Mouse (Mus musculus) testis, adult 2 months (tissue): ENCODE measurements at regions not wholly inside any gene's neighbourhood (a gene's known extent, or its start where the extent isn't known, plus 50 kb on each side); places are given as distances from the start of the nearest gene placed in this dataset.

Experiments used
- H3K27ac ChIP-seq: fragments of 200-500 bp; 2 replicates; pipeline ENCODE4 v1.5.1; 2012; ENCODE audit warnings: low read depth, low read length; ENCODE audit not compliant: control insufficient read depth, insufficient read depth
- H3K27me3 ChIP-seq: fragments of 200-500 bp; 2 replicates; pipeline ENCODE4 v1.6.1; 2012; ENCODE audit warnings: mild to moderate bottlenecking, low read length, moderate library complexity; ENCODE audit not compliant: control insufficient read depth, insufficient read depth
- H3K36me3 ChIP-seq: fragments of 200-500 bp; 2 replicates; pipeline ENCODE4 v1.6.1; 2012; ENCODE audit warnings: mild to moderate bottlenecking, low read length; ENCODE audit not compliant: control insufficient read depth, insufficient read depth
- H3K4me1 ChIP-seq: fragments of 200-500 bp; 2 replicates; pipeline ENCODE4 v1.6.1; 2012; ENCODE audit warnings: low read length; ENCODE audit not compliant: control insufficient read depth, insufficient read depth
- H3K4me3 ChIP-seq: fragments of 200-500 bp; 2 replicates; pipeline ENCODE4 v1.5.1; 2012; ENCODE audit warnings: low read depth, mild to moderate bottlenecking, low read length, moderate library complexity, mixed read lengths; ENCODE audit not compliant: control insufficient read depth
- CTCF ChIP-seq: fragments of 200-500 bp; IDR thresholded peaks from 2 replicates; pipeline ENCODE4 v1.5.1; 2012; ENCODE audit warnings: low read depth, mild to moderate bottlenecking, inconsistent platforms, low read length, moderate library complexity; ENCODE audit not compliant: control insufficient read depth, insufficient read depth, insufficient replicate concordance
- POLR2A ChIP-seq: fragments of 200-500 bp; IDR thresholded peaks from 2 replicates; pipeline ENCODE4 v1.6.1; 2012; ENCODE audit warnings: low read depth, mild to moderate bottlenecking, inconsistent platforms, low read length, moderate library complexity; ENCODE audit not compliant: control insufficient read depth

DNA sequence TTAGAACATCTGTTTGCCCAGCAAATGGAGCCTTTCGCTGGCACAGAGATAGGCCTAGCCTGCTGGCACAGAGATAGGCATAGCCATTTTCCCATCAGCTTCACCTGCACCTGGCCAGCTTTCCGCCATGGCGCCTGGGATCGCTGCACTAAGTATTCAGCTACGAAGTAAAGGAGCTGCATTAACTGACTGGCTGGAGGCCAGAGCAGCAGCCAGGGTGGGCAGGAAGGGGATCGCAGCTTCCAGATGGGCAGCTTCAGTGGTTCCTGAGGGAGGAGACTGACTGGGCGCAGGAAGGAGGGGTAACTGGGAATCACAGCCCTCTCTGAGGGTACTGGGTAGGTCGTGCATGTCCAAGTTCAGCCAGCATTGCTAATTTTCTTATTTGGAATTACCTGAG lies 376.2 kb downstream of the Rps24 start:
- TF ChIP-seq POLR2A (no peak), CTCF (no peak)
- Histone ChIP-seq H3K36me3 (no peaks in the 10 kb centered on the region), H3K27me3 (no peaks in the 10 kb centered on the region), H3K4me1 (no peaks in the 10 kb centered on the region), H3K27ac (no peak overlapping the region), H3K4me3 (no peak overlapping the region)

DNA sequence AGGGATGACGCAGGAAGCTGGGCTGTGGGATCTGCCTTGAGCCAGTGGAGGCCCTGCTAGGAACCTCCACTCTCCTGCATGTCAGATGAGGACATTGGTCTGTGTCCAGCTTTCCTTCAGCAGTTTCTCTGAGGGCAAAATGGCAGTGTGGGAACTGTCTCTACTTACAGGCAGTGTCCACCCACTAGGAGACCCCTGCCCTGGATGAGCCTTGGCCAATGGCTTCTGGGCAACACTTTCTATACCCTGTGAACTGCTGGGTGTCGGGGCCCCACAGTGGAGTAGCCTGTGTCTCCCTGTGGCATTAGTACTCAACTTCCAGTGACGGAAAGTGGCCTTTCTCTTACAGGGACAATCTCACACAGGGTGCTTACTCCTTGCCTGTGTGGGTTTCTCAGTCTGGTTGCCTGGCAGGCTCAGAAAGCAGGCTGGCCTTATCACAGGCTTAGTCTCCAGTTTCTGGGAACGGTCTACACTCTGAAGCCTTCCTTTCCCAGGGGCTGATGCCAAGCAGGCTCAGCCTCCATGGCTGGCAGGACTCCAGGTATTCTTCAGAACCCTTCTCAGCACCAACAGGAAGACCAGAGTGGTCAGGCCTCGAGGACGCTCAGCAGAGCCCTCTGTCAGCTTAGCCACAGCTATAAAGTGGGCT lies 378.8 kb downstream of the Rps24 start:
- H3K4me3 ChIP-seq: no peak overlapping the region
- no peak overlapping the region for H3K27ac ChIP-seq
- H3K27me3 ChIP-seq: no peaks in the 10 kb centered on the region
- TF ChIP-seq CTCF (no peak), POLR2A (no peak)
- no peaks in the 10 kb centered on the region for H3K36me3 ChIP-seq
- H3K4me1 ChIP-seq: no peaks in the 10 kb centered on the region

DNA sequence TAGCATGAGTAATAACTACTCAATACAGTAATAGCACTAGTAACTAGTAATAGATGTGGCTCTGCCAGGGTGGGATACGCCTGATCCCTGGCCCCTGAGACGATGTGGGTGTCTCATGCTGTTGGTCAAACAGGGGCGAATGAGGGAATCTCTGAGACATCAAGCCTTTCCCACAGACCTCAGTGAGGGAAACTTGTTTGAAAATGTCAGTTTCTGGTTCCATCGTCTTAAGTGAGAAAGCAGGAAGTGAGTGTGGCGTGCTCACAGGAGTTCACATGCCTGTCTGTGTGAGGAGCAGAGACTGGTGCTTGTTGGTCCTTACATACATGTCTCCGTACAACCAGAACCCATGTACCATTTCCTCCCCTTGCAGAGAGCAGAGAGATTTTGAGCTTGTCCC lies 380.9 kb downstream of the Rps24 start:
- H3K4me3 ChIP-seq: no peak overlapping the region
- TF ChIP-seq POLR2A (no peak), CTCF (no peak)
- H3K4me1 ChIP-seq: no peaks in the 10 kb centered on the region
- no peak overlapping the region for H3K27ac ChIP-seq
- no peaks in the 10 kb centered on the region for H3K36me3 ChIP-seq
- H3K27me3 ChIP-seq: no peaks in the 10 kb centered on the region

DNA sequence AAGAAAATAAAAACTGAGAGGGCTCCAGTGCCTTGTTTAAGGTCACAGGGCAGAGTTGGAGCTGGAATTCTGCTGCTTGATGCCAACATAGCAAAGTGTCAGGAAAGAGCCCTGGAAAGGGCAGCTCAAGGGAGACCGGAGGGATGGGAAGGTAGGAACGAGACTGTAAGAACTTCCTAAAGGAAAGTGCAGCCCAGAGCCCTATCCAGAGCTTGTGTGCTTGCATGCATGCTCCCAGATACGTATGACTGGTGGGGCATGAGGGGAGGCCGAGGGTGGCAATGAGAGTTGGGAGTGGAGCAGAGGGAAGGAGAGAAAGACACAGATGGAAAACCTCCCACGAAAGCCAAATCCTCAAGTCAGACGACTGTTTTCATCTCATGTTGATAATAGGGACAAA lies 381.8 kb downstream of the Rps24 start:
- Histone ChIP-seq H3K4me3 (no peak overlapping the region), H3K27ac (no peak overlapping the region), H3K36me3 (no peaks in the 10 kb centered on the region), H3K4me1 (no peaks in the 10 kb centered on the region), H3K27me3 (no peaks in the 10 kb centered on the region)
- TF ChIP-seq CTCF: no peak
- TF ChIP-seq POLR2A: no peak

DNA sequence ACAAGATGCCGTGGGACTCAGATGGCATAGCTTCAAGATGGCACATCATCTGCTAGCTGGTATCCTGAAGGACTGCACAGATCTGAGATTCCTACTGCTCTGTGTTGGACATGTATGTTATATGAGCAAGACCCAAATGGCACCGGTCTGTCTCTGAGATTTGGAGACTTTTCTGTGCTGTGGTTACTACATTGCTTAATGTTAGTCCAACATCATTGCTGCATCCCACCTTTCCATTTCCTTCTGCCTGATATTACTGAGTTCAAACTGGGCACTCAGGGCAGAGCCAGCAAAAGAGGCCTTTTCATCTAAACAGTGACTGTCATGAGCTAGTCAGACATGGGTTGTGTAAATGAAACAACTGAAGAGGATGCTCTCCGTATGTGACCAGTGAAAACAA lies 383.3 kb downstream of the Rps24 start:
- no peaks in the 10 kb centered on the region for H3K27me3 ChIP-seq
- no peak for TF ChIP-seq CTCF
- H3K36me3 ChIP-seq: no peaks in the 10 kb centered on the region
- H3K4me3 ChIP-seq: no peak overlapping the region
- no peak overlapping the region for H3K27ac ChIP-seq
- no peaks in the 10 kb centered on the region for H3K4me1 ChIP-seq

DNA sequence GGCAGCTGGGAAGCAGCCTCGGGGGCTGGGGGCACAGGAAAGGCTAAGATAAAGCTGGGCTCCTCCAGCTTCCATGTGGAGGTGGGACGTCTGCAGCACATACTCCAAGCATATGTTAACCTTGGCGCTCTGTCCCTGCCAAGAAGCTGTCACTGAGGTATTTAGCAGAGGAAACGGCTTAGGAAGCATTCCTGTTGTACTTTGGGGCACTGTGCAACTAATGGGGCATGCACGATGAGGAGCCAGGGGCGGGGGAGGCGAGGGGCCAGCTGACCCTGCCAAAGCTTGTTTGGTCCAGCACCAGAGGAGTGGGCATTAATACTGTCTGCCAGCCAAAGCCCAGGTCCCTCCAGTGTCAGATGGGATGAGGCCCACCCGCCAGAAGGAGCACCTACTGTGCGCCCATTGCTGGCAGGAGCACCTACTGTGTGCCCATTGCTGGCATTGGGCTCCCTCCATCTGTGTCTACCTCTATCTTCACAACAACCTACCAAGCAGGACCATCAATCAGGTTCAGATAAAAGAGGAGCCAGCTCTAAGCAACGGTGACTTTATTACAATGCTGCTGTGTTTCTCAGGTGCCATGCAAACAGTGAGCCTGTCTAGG lies 384.6 kb downstream of the Rps24 start:
- TF ChIP-seq POLR2A: no peak
- no peak for TF ChIP-seq CTCF

DNA sequence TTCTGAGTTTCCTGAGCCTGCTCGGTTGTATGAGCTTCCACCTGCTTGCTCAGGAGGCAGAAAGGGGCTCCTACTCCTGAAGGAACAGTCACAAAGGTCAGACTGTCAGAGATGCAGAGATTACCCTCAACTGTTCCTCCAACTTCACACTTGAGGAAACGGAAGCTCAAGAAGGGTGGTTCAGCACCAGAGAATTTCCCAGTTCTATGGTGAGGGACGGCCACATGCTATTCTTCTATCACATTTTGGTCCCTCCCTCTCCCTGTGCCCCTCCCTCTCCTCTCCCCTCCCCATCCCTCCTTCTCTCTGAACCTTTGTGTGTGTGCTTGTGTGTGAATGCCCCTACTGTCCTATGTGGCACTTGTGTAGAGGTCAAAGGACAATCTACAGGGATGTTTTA lies 386.0 kb downstream of the Rps24 start:
- H3K27ac ChIP-seq: no peak overlapping the region
- no peak overlapping the region for H3K4me3 ChIP-seq
- no peaks in the 10 kb centered on the region for H3K36me3 ChIP-seq
- H3K27me3 ChIP-seq: no peaks in the 10 kb centered on the region
- H3K4me1 ChIP-seq: no peaks in the 10 kb centered on the region
- TF ChIP-seq POLR2A (no peak), CTCF (no peak)

More for the DNA sequence above, 384.6 kb downstream of the Rps24 start:
- no peak overlapping the region for H3K4me3 ChIP-seq
- H3K27ac ChIP-seq: no peak overlapping the region
- no peaks in the 10 kb centered on the region for H3K36me3 ChIP-seq
- no peaks in the 10 kb centered on the region for H3K27me3 ChIP-seq
- H3K4me1 ChIP-seq: no peaks in the 10 kb centered on the region

DNA sequence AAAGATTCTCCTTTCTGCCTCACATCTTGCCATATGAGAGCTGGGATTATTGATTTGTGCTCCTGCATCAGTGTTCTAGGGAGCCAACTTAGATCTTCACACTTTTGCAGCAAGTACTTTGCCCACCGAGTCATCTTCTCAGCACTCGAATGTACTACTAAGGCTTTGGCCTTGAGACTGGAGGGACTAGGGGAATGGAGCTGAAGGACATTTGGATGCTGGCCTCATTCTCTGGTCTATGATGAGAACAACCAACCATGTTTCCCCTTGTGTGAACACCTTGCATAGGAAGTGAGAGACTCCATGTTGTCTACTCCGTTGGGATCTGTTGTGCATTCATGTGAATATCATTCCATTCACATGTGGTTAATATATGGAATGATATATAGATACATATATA lies 386.5 kb downstream of the Rps24 start:
- Histone ChIP-seq H3K27ac (no peak overlapping the region), H3K4me1 (no peaks in the 10 kb centered on the region), H3K36me3 (no peaks in the 10 kb centered on the region), H3K27me3 (no peaks in the 10 kb centered on the region), H3K4me3 (no peak overlapping the region)
- TF ChIP-seq POLR2A (no peak), CTCF (no peak)
